Mouse (Mus musculus) layer of hippocampus, postnatal 10 days (tissue): Measurements from ENCODE around the gene Irgm1. TPM values are rescaled to one million over a fixed set of nuclear protein-coding genes. Genes with fewer than 3 reads are reported as not detected.
A peak's percentile ranks its signal among the peaks of the same experiment; 100 is the strongest.
"Not testable (repeated sequence)": the region's sequence is repeated elsewhere in the genome, so short reads cannot be mapped to it uniquely, and the experiment has no call there.

Experiments
- DNase-seq, 2 experiments: peaks; one replicate each; pipeline ENCODE4 v3.0.0; 2021; ENCODE audit warnings: low spot score in 2 of 2
- total RNA-seq, 2 experiments: library from RNA; stranded (reverse); gene quantifications; 2 replicates each; pipeline ENCODE4 v1.2.3; 2021

The Irgm1 gene
- total RNA-seq, 2 experiments from 2014 or later, result 3.3 TPM

GRCm38 (mm10) chr11:48833731-48834639 is 37.5 kb downstream of the Irgm1 start:
- DNase-seq, result peak; percentile 91 to 93

- no peak for DNase-seq
Observed at GRCm38 (mm10) chr11:48833078-48833730, 38.3 kb downstream of the Irgm1 start.

GRCm38 (mm10) chr11:48831273-48831672 is 40.2 kb downstream of the Irgm1 start:
- DNase-seq, result no peak

GRCm38 (mm10) chr11:48830279-48830678 is 41.2 kb downstream of the Irgm1 start:
- no peak for DNase-seq

GRCm38 (mm10) chr11:48827926-48828325 is 43.6 kb downstream of the Irgm1 start:
- DNase-seq, result no peak

GRCm38 (mm10) chr11:48826752-48827096 is 44.8 kb downstream of the Irgm1 start:
- DNase-seq, result no peak

GRCm38 (mm10) chr11:48825979-48826751 is 45.3 kb downstream of the Irgm1 start, which contains the start of the genes Trim7 and Gm12184:
Gene Trim7, plus strand, starts transcription at chr11:48826140.
Gene Gm12184, minus strand, starts transcription at chr11:48826655.
- DNase-seq, result not testable (repeated sequence)

- DNase-seq, result peak in 1 of 2 experiments; percentile 13
Observed at GRCm38 (mm10) chr11:48824311-48824830, 47.1 kb downstream of the Irgm1 start.

GRCm38 (mm10) chr11:48823536-48823972 is 47.9 kb downstream of the Irgm1 start:
- peak; percentile 42 to 65 for DNase-seq

- peak in 1 of 2 experiments; percentile 8 for DNase-seq
Observed at GRCm38 (mm10) chr11:48822768-48823512, 48.5 kb downstream of the Irgm1 start.

- not testable (repeated sequence) for DNase-seq
Observed at GRCm38 (mm10) chr11:48821299-48821698, 50.2 kb downstream of the Irgm1 start.

GRCm38 (mm10) chr11:48820308-48820674 is 51.2 kb downstream of the Irgm1 start:
- DNase-seq, result no peak

- DNase-seq, result no peak
Observed at GRCm38 (mm10) chr11:48819614-48820307, 51.7 kb downstream of the Irgm1 start.

GRCm38 (mm10) chr11:48818346-48818745 is 53.1 kb downstream of the Irgm1 start:
- peak; percentile 75 to 85 for DNase-seq

GRCm38 (mm10) chr11:48817794-48818193 is 53.7 kb downstream of the Irgm1 start:
- peak in 1 of 2 experiments; percentile 12 for DNase-seq

- DNase-seq, result peak; percentile 98
Observed at GRCm38 (mm10) chr11:48816800-48817665, 54.5 kb downstream of the Irgm1 start, which contains the start of gene Trim41. Gene Trim41, minus strand, starts transcription at chr11:48817353.

GRCm38 (mm10) chr11:48816281-48816781 is 55.2 kb downstream of the Irgm1 start:
- peak; percentile 59 to 62 for DNase-seq

GRCm38 (mm10) chr11:48815851-48816250 is 55.6 kb downstream of the Irgm1 start:
- DNase-seq, result peak; percentile 21 to 28
